Mouse (Mus musculus): ENCODE data around the gene Slc16a6. TPM values are rescaled to one million over a fixed set of nuclear protein-coding genes. Genes with fewer than 3 reads are reported as not detected.

The Slc16a6 gene
- polyA plus RNA-seq (2011; ENCODE audit: insufficient read depth, insufficient read length, low replicate concordance, missing spikeins), result 31.3 and 50.4 TPM in 2 replicates

DNA sequence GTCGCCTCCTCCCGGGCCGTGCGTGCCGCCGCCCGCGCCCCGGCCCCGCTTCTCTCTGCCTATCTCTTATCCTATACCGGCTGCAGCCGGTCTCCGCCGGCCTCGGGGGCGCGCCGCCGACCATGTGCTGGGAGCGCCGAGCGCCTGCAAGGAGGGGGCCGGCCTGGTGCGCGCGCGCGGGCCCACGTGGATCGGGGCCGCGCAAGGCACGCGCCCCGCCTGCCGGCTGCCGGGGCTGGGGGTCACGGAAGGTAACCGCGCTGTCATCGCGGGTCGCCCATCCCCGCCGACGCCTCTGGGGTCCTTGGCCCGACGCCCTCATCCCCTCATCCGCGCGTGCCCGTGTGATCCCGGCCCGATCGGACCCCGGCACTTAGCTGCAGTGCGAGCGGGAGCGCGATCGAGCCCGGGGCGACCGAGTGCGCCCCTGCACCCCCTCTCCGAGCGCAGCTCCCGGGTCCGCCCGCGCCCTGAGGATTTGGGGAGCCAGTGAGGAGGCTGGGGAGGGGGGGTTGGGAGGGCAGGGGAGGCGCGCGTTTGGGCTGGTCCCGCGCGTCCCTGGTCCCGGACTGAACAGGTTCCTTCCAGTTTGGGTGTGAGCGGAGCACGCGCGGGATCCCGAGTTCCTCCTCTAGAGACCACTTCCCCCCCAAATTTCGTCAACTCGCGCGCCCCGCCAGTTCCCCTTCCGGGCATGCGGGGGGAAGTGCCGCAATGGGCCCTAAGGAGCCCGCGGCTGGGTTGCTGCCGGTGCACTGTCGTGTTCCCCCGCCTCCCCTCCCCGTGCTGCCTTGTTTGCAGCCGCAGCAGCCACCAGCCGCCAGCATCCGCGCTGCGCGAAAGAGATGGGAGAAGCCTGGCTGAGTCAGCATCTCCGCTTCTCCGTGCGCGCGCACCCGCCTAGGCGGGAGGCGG, at the start of gene Slc16a6, which contains the start of gene Arsg:
Gene Slc16a6 (minus strand): TSS at position 428 of the 915 bp plus-strand sequence.
Gene Arsg (plus strand): TSS at position 204 of the 915 bp plus-strand sequence.
- H3K27ac ChIP-seq (ENCODE audit: control insufficient read depth, insufficient read depth, low read depth, low read length, poor library complexity), result peak within 1 kb of the TSS; percentile 99
- under 1% methylated on average over 111 of the region's 111 CpGs for whole genome bisulfite sequencing
- H3K4me1 ChIP-seq (ENCODE audit: control insufficient read depth, insufficient read depth, low read length), result peaks cover 4% of the 10 kb centered on the region
- TF ChIP-seq POLR2A (IDR thresholded peaks at IDR 0.05; ENCODE audit: borderline replicate concordance, control insufficient read depth, low read depth, low read length) (peak; percentile 81; the same call in 1 of the 2 replicates), CTCF (IDR thresholded peaks at IDR 0.05; ENCODE audit: control insufficient read depth, insufficient read depth, low read length) (no peak)
- H3K4me3 ChIP-seq (replicated peaks; ENCODE audit: control insufficient read depth, low read depth, low read length), result peak within 1 kb of the TSS; percentile 87

- Histone ChIP-seq H3K4me3 (replicated peaks; ENCODE audit: control insufficient read depth, low read depth, low read length) (no peak overlapping the region), H3K27ac (ENCODE audit: control insufficient read depth, insufficient read depth, low read depth, low read length, poor library complexity) (no peak overlapping the region), H3K4me1 (ENCODE audit: control insufficient read depth, insufficient read depth, low read length) (no peaks in the 10 kb centered on the region)
- WGBS, result 73% methylated on average over 7 of the region's 7 CpGs
- no peak for TF ChIP-seq POLR2A (IDR thresholded peaks at IDR 0.05; ENCODE audit: borderline replicate concordance, control insufficient read depth, low read depth, low read length)
- no peak for TF ChIP-seq CTCF (IDR thresholded peaks at IDR 0.05; ENCODE audit: control insufficient read depth, insufficient read depth, low read length)
Measured at GRCm38 (mm10) chr11:109520958-109521357, 47.6 kb upstream of the Slc16a6 start.

DNA sequence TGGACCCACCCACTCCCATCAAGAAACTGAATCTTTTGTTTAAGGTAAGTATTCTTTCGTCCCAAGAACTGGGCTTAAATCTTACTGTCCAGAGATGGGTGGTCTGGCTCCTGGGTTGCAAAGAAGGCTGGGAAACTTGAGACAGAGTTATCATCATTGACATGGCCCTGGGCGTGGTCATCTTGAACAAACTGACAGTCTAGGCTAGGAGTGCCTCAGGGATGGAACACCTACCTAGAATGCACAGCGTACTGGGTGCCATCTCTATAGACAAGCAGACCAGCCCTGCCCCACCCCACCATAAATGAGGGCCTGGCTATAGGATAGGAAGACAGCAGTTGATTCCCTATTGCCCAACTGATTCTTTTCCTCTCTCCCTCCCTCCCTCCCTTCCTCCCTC, 44.4 kb upstream of the Slc16a6 start:
- H3K4me3 ChIP-seq (replicated peaks; ENCODE audit: control insufficient read depth, low read depth, low read length), result no peak overlapping the region
- no peak overlapping the region for H3K27ac ChIP-seq (ENCODE audit: control insufficient read depth, insufficient read depth, low read depth, low read length, poor library complexity)
- 69% methylated on average over 3 of the region's 3 CpGs for WGBS
- no peak for TF ChIP-seq CTCF (IDR thresholded peaks at IDR 0.05; ENCODE audit: control insufficient read depth, insufficient read depth, low read length)
- TF ChIP-seq POLR2A (IDR thresholded peaks at IDR 0.05; ENCODE audit: borderline replicate concordance, control insufficient read depth, low read depth, low read length), result no peak
- H3K4me1 ChIP-seq (ENCODE audit: control insufficient read depth, insufficient read depth, low read length), result no peaks in the 10 kb centered on the region

DNA sequence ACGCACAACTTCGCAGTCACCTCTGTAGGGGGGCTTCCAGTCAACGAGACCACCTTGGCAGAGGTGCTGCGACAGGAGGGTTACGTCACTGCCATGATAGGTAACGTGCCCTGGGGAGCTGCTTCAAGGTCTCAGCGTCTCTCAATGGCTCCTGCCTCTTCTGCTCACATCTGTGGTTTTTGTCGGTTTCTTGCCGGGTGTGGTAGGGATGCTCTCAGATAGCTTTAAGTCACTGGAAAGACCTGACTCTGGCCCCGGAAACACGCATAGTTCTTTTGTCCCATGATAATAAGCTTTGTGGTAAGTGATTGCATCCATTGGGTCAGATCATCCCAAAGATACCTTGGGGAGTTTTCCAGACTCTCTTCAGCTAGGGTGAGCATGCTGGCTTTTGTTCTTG, 43.9 kb upstream of the Slc16a6 start:
- Histone ChIP-seq H3K4me3 (replicated peaks; ENCODE audit: control insufficient read depth, low read depth, low read length) (no peak overlapping the region), H3K4me1 (ENCODE audit: control insufficient read depth, insufficient read depth, low read length) (no peaks in the 10 kb centered on the region), H3K27ac (ENCODE audit: control insufficient read depth, insufficient read depth, low read depth, low read length, poor library complexity) (no peak overlapping the region)
- WGBS, result 79% methylated on average over 11 of the region's 11 CpGs
- TF ChIP-seq POLR2A (IDR thresholded peaks at IDR 0.05; ENCODE audit: borderline replicate concordance, control insufficient read depth, low read depth, low read length), result no peak
- TF ChIP-seq CTCF (IDR thresholded peaks at IDR 0.05; ENCODE audit: control insufficient read depth, insufficient read depth, low read length), result no peak

DNA sequence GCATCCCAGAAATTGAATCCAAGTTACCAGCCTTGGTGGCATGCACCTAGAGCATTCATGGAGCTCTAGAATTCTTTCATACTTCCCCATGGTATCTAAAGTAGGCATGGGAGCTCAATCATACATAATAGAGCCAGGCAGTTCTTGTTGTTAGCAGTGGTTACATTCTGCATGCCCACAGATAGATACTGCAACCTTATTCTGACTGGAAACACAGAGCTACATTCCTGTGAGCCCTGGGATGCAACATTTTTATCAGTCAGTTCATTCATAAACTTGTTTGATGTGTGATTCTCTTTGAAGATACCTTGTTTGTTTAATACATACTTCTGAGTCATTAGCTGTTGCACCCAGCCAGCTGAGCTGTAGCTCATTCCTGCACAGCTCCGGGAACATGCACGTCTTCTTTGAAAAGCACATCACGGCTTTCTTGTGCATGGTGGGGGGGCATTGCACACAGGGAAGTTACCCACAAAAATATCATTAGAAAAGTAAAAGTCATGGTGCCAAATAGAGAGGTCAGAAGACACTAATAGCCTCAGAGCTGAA, 40.7 kb upstream of the Slc16a6 start:
- Histone ChIP-seq H3K4me1 (ENCODE audit: control insufficient read depth, insufficient read depth, low read length) (no peaks in the 10 kb centered on the region), H3K27ac (ENCODE audit: control insufficient read depth, insufficient read depth, low read depth, low read length, poor library complexity) (no peak overlapping the region), H3K4me3 (replicated peaks; ENCODE audit: control insufficient read depth, low read depth, low read length) (no peak overlapping the region)
- WGBS, result 94% methylated on average over 3 of the region's 3 CpGs
- TF ChIP-seq CTCF (IDR thresholded peaks at IDR 0.05; ENCODE audit: control insufficient read depth, insufficient read depth, low read length) (no peak), POLR2A (IDR thresholded peaks at IDR 0.05; ENCODE audit: borderline replicate concordance, control insufficient read depth, low read depth, low read length) (no peak)

GRCm38 (mm10) chr11:109512995-109513675, 39.7 kb upstream of the Slc16a6 start:
- TF ChIP-seq CTCF (IDR thresholded peaks at IDR 0.05; ENCODE audit: control insufficient read depth, insufficient read depth, low read length), result no peak
- TF ChIP-seq POLR2A (IDR thresholded peaks at IDR 0.05; ENCODE audit: borderline replicate concordance, control insufficient read depth, low read depth, low read length), result no peak
- Histone ChIP-seq H3K27ac (ENCODE audit: control insufficient read depth, insufficient read depth, low read depth, low read length, poor library complexity) (no peak overlapping the region), H3K4me1 (ENCODE audit: control insufficient read depth, insufficient read depth, low read length) (no peaks in the 10 kb centered on the region), H3K4me3 (replicated peaks; ENCODE audit: control insufficient read depth, low read depth, low read length) (no peak overlapping the region)
- WGBS, result 88% methylated on average over 16 of the region's 16 CpGs

DNA sequence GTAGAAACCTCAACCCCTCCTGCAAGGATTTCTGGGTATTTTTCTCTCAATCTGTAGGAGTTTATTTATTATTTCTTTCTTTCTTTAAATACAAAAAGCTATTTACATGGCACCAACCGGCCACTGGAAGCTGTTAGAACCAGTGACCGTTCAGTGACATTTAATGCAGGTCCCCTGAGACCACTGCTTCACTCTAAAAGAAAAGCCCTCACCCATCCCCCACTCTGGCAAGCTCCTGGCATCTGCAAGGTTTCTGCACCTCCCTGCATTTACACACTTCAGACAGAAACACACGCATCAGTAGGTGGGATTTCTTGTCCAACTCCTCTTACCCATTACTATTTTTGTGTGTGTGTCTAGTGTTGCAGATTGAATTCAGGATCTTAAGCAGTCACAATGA, 33.7 kb upstream of the Slc16a6 start:
- H3K4me3 ChIP-seq (replicated peaks; ENCODE audit: control insufficient read depth, low read depth, low read length), result no peak overlapping the region
- 81% methylated on average over 3 of the region's 3 CpGs for WGBS
- TF ChIP-seq CTCF (IDR thresholded peaks at IDR 0.05; ENCODE audit: control insufficient read depth, insufficient read depth, low read length) (no peak), POLR2A (IDR thresholded peaks at IDR 0.05; ENCODE audit: borderline replicate concordance, control insufficient read depth, low read depth, low read length) (no peak)
- peaks cover 1% of the 10 kb centered on the region; the same call in 1 of the 2 replicates for H3K4me1 ChIP-seq (ENCODE audit: control insufficient read depth, insufficient read depth, low read length)
- no peak overlapping the region for H3K27ac ChIP-seq (ENCODE audit: control insufficient read depth, insufficient read depth, low read depth, low read length, poor library complexity)

DNA sequence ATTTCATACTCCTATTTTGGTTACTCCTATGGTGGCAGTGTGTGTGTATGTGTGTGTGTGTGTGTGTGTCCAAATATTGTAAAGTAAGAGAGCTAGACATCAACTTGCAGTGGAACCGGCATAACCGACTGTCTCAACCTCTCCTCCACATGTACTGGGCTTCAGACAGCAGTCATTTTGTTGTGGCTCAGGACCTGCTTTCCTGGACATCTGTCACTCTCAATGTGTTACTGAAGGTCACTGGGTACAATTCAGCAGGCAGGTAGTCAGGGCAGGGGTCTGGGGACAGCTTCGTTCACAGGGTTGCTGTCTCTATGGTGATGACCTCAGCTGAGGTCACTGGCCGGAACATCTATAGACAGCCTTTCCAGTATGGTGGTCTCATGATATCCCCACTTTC, 32.4 kb upstream of the Slc16a6 start:
- Histone ChIP-seq H3K27ac (ENCODE audit: control insufficient read depth, insufficient read depth, low read depth, low read length, poor library complexity) (no peak overlapping the region), H3K4me1 (ENCODE audit: control insufficient read depth, insufficient read depth, low read length) (peaks cover 1% of the 10 kb centered on the region; the same call in 1 of the 2 replicates), H3K4me3 (replicated peaks; ENCODE audit: control insufficient read depth, low read depth, low read length) (no peak overlapping the region)
- 92% methylated on average over 4 of the region's 4 CpGs for WGBS
- TF ChIP-seq CTCF (IDR thresholded peaks at IDR 0.05; ENCODE audit: control insufficient read depth, insufficient read depth, low read length) (no peak), POLR2A (IDR thresholded peaks at IDR 0.05; ENCODE audit: borderline replicate concordance, control insufficient read depth, low read depth, low read length) (no peak)

Measured in bone marrow, adult 2 months (tissue).